Mouse (Mus musculus) liver, embryonic 14.5 days (tissue): ENCODE results near the gene Frmpd4.

Experiments used
- CTCF ChIP-seq: IDR thresholded peaks from 2 replicates; pipeline ENCODE4 v1.5.1; 2016; ENCODE audit warnings: antibody characterized with exemption, low read depth, control low read depth
- EP300 ChIP-seq: IDR thresholded peaks from 2 replicates; pipeline ENCODE4 v1.6.1; 2016; ENCODE audit warnings: antibody characterized with exemption, low read depth

GRCm38 (mm10) chrX:168122806-168123588 lies 454.0 kb downstream of the Frmpd4 start:
- TF ChIP-seq CTCF (no peak), EP300 (no peak)
